Mouse (Mus musculus): ENCODE measurements around the gene Cfap65.

DNA sequence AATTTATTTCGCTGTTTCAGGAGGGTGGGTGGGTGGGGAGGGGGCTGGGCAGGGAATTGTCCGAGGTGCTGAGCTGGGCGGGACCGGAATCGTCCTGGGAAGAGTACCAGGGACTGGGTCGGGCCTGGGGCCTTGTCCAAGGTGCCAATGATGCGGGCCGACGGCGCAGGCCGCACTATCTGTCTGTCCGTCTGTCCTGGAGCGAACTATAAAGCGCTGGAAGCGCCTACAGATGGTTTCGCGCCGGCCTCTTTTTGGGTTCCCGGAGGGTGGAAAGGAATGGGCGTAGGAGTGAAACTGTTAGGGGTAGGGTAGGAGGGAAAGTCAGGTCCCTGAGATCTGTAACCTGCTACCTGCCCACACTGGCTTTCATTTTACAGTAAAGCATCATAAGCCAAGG lies 78.2 kb downstream of the Cfap65 start:
- TF ChIP-seq EP300 (IDR thresholded peaks at IDR 0.05; ENCODE audit: low read depth) (no peak), CTCF (IDR thresholded peaks at IDR 0.05; ENCODE audit: low read depth) (no peak)

Data from heart, postnatal 0 days (tissue).